Mouse (Mus musculus) myocyte (in vitro differentiated cells): ENCODE measurements around the gene AI597479. TPM values are rescaled to one million over a fixed set of nuclear protein-coding genes. Genes with fewer than 3 reads are reported as not detected.
"Not testable (repeated sequence)": the region's sequence is repeated elsewhere in the genome, so short reads cannot be mapped to it uniquely, and the experiment has no call there.

Experiments used
- H3K27me3 ChIP-seq: one replicate; pipeline ENCODE4 v1.6.1; 2011; ENCODE audit not compliant: control insufficient read depth, insufficient read depth, insufficient read length
- H3K36me3 ChIP-seq: one replicate; pipeline ENCODE4 v1.6.1; 2011; ENCODE audit not compliant: control insufficient read depth, insufficient read depth
- H3K4me2 ChIP-seq: one replicate; pipeline ENCODE4 v1.6.1; 2011; ENCODE audit warnings: low read depth, control low read depth
- H3K4me3 ChIP-seq: one replicate; pipeline ENCODE4 v1.5.1; 2011; ENCODE audit warnings: mild to moderate bottlenecking, control low read depth, moderate library complexity
- H3K79me2 ChIP-seq: one replicate; pipeline ENCODE4 v1.6.1; 2011; ENCODE audit not compliant: control insufficient read depth, insufficient read depth
- H3ac ChIP-seq: one replicate; pipeline ENCODE4 v1.6.1; 2011; ENCODE audit not compliant: control insufficient read depth, insufficient read length
- CEBPB ChIP-seq: IDR thresholded peaks from 2 replicates; pipeline ENCODE4 v1.6.1; 2011; ENCODE audit warnings: mild to moderate bottlenecking, moderate library complexity; ENCODE audit not compliant: poor library complexity, insufficient read depth, severe bottlenecking
- E2F4 ChIP-seq: IDR thresholded peaks from one replicate; pipeline ENCODE4 v1.6.1; 2011; ENCODE audit warnings: mild to moderate bottlenecking, control low read depth, moderate library complexity; ENCODE audit not compliant: insufficient read depth
- MAX ChIP-seq: IDR thresholded peaks from one replicate; pipeline ENCODE4 v1.6.1; 2011; ENCODE audit warnings: low read depth, mild to moderate bottlenecking, control low read depth
- MYOD1 ChIP-seq, 3 experiments: IDR thresholded peaks; one replicate each; pipeline ENCODE4 v1.6.1; 2011; ENCODE audit warnings: control low read depth in 2 of 3, low read depth in 2 of 3, mild to moderate bottlenecking in 2 of 3, moderate library complexity in 1 of 3; ENCODE audit not compliant: insufficient read length in 2 of 3, control insufficient read depth in 1 of 3
- MYOG ChIP-seq, 3 experiments: IDR thresholded peaks; one replicate each; pipeline ENCODE4 v1.6.1; 2011; ENCODE audit warnings: control low read depth in 2 of 3, low read depth in 2 of 3, mild to moderate bottlenecking in 2 of 3; ENCODE audit not compliant: insufficient read length in 2 of 3, control insufficient read depth in 1 of 3, insufficient read depth in 1 of 3
- POLR2A ChIP-seq: IDR thresholded peaks from one replicate; pipeline ENCODE4 v1.6.1; 2011; ENCODE audit warnings: low read depth, mild to moderate bottlenecking, control low read depth, moderate library complexity; ENCODE audit not compliant: insufficient read length
- POLR2AphosphoS2 ChIP-seq: IDR thresholded peaks from one replicate; pipeline ENCODE4 v1.6.1; 2011; ENCODE audit warnings: low read depth, control low read depth; ENCODE audit not compliant: insufficient read length
- REST ChIP-seq: IDR thresholded peaks from one replicate; pipeline ENCODE4 v1.6.1; 2011; ENCODE audit warnings: mild to moderate bottlenecking, control low read depth, moderate library complexity; ENCODE audit not compliant: insufficient read depth, insufficient read length
- SRF ChIP-seq: IDR thresholded peaks from one replicate; pipeline ENCODE4 v1.6.1; 2011; ENCODE audit warnings: low read depth; ENCODE audit not compliant: control insufficient read depth, insufficient read length
- TCF12 ChIP-seq: IDR thresholded peaks from one replicate; pipeline ENCODE4 v1.6.1; 2011; ENCODE audit warnings: mild to moderate bottlenecking, control low read depth; ENCODE audit not compliant: poor library complexity, insufficient read depth, severe bottlenecking
- TCF3 ChIP-seq: IDR thresholded peaks from one replicate; pipeline ENCODE4 v1.6.1; 2011; ENCODE audit warnings: low read depth, control low read depth; ENCODE audit not compliant: insufficient read length
- USF1 ChIP-seq: IDR thresholded peaks from one replicate; pipeline ENCODE4 v1.6.1; 2011; ENCODE audit warnings: low read depth, mild to moderate bottlenecking, control low read depth, moderate library complexity
- polyA plus RNA-seq: library from polyadenylated mRNA; unstranded; fragments of >200 nt; fragmentation: generic; extraction: Trizol; gene quantifications from one replicate; pipeline ENCODE4 v1.2.1, GENCODE M21; 2012; ENCODE audit warnings: missing spikeins

AI597479 gene
- polyA plus RNA-seq, 1 experiment = 12.0 TPM

- H3K4me2 ChIP-seq = no peak overlapping the region
- H3K36me3 ChIP-seq = peaks cover 46% of the 10 kb centered on the region
- H3K4me3 ChIP-seq = no peak overlapping the region
- H3K79me2 ChIP-seq = peaks cover 36% of the 10 kb centered on the region
- H3ac ChIP-seq = no peak overlapping the region
- H3K27me3 ChIP-seq = no peaks in the 10 kb centered on the region
- TF ChIP-seq TCF12 (no peak), CEBPB (no peak), E2F4 (no peak), MYOG (IDR thresholded peaks at IDR 0.05; ENCODE audit: control insufficient read depth in 1 of 3, insufficient read depth in 1 of 3, insufficient read length in 2 of 3, low read depth in 2 of 3) (peak in 1 of 3 experiments; percentile 35), SRF (no peak), REST (no peak), MYOD1 (IDR thresholded peaks at IDR 0.05; ENCODE audit: control insufficient read depth in 1 of 3, insufficient read length in 2 of 3, low read depth in 2 of 3) (peak in 1 of 3 experiments; percentile 1), USF1 (no peak), TCF3 (no peak)
These were observed 33.1 kb downstream of the AI597479 start for GRCm38 (mm10) chr1:43131591-43131990.

GRCm38 (mm10) chr1:43136488-43137029, 38.0 kb downstream of the AI597479 start:
- peaks cover 40% of the 10 kb centered on the region for H3K36me3 ChIP-seq

GRCm38 (mm10) chr1:43137334-43137733, 38.8 kb downstream of the AI597479 start:
- TF ChIP-seq TCF3 (no peak), POLR2AphosphoS2 (no peak), USF1 (no peak), SRF (no peak), MYOG (IDR thresholded peaks at IDR 0.05; ENCODE audit: control insufficient read depth in 1 of 3, insufficient read depth in 1 of 3, insufficient read length in 2 of 3, low read depth in 2 of 3) (no peak), POLR2A (no peak), MYOD1 (IDR thresholded peaks at IDR 0.05; ENCODE audit: control insufficient read depth in 1 of 3, insufficient read length in 2 of 3, low read depth in 2 of 3) (no peak), REST (no peak), MAX (no peak), CEBPB (no peak), TCF12 (no peak), E2F4 (no peak)
- Histone ChIP-seq H3K4me2 (no peak overlapping the region), H3K36me3 (peaks cover 40% of the 10 kb centered on the region), H3K27me3 (no peaks in the 10 kb centered on the region), H3ac (no peak overlapping the region), H3K4me3 (no peak overlapping the region), H3K79me2 (peaks cover 46% of the 10 kb centered on the region)

More at GRCm38 (mm10) chr1:43136488-43137029, 38.0 kb downstream of the AI597479 start:
- peak in 2 of 3 experiments; percentile 36 to 57 for TF ChIP-seq MYOD1 (IDR thresholded peaks at IDR 0.05; ENCODE audit: control insufficient read depth in 1 of 3, insufficient read length in 2 of 3, low read depth in 2 of 3)
- peak in 2 of 3 experiments; percentile 42 to 59 for TF ChIP-seq MYOG (IDR thresholded peaks at IDR 0.05; ENCODE audit: control insufficient read depth in 1 of 3, insufficient read depth in 1 of 3, insufficient read length in 2 of 3, low read depth in 2 of 3)
- peak; percentile 74 for TF ChIP-seq TCF3
- not testable (repeated sequence) for H3K4me2 ChIP-seq, H3K4me3 ChIP-seq, H3K27me3 ChIP-seq, H3ac ChIP-seq
- H3K79me2 ChIP-seq = peaks cover 46% of the 10 kb centered on the region

GRCm38 (mm10) chr1:43138268-43138812, 39.8 kb downstream of the AI597479 start:
- TF ChIP-seq POLR2A (no peak), MYOG (IDR thresholded peaks at IDR 0.05; ENCODE audit: control insufficient read depth in 1 of 3, insufficient read depth in 1 of 3, insufficient read length in 2 of 3, low read depth in 2 of 3) (no peak), TCF12 (no peak), CEBPB (no peak), E2F4 (no peak), TCF3 (no peak), USF1 (no peak), POLR2AphosphoS2 (no peak), SRF (no peak), MAX (no peak), REST (no peak)
- Histone ChIP-seq H3K4me2 (no peak overlapping the region), H3K36me3 (peaks cover 37% of the 10 kb centered on the region)

More at GRCm38 (mm10) chr1:43138268-43138812, 39.8 kb downstream of the AI597479 start:
- Histone ChIP-seq H3ac (no peak overlapping the region), H3K79me2 (peaks cover 46% of the 10 kb centered on the region), H3K27me3 (no peaks in the 10 kb centered on the region), H3K4me3 (no peak overlapping the region)
